Mouse (Mus musculus) neural tube, embryonic 15.5 days (tissue): Measurements from ENCODE around the gene Lcn5. TPM values are rescaled to one million over a fixed set of nuclear protein-coding genes. Genes with fewer than 3 reads are reported as not detected.

Source experiments
- ATAC-seq: fragments of 200-750 bp; cut with Nextera tagmentation; 2 replicates; pipeline ENCODE4 v1.8.0; 2017; ENCODE audit warnings: mild to moderate bottlenecking, moderate TSS enrichment, moderate library complexity; ENCODE audit not compliant: low FRiP score
- H3K27ac ChIP-seq: fragments of 300-500 bp; sonication (generic); replicated peaks from 2 replicates; pipeline ENCODE4 v1.5.1; 2015; ENCODE audit warnings: mild to moderate bottlenecking, inconsistent platforms
- H3K27me3 ChIP-seq: fragments of 300-500 bp; sonication (generic); replicated peaks from 2 replicates; pipeline ENCODE4 v1.6.1; 2015; ENCODE audit warnings: inconsistent platforms
- H3K36me3 ChIP-seq: fragments of 300-500 bp; sonication (generic); 2 replicates; pipeline ENCODE4 v1.6.1; 2015; ENCODE audit warnings: inconsistent platforms
- H3K4me1 ChIP-seq: fragments of 300-500 bp; sonication (generic); 2 replicates; pipeline ENCODE4 v1.6.1; 2015; ENCODE audit warnings: inconsistent platforms
- H3K4me2 ChIP-seq: fragments of 300-500 bp; sonication (generic); 2 replicates; pipeline ENCODE4 v1.6.1; 2015; ENCODE audit warnings: inconsistent platforms, mild to moderate bottlenecking, moderate library complexity
- H3K4me3 ChIP-seq: fragments of 300-500 bp; sonication (generic); replicated peaks from 2 replicates; pipeline ENCODE4 v1.5.1; 2015; ENCODE audit warnings: mild to moderate bottlenecking, inconsistent platforms
- H3K9ac ChIP-seq: fragments of 300-500 bp; sonication (generic); replicated peaks from 2 replicates; pipeline ENCODE4 v1.6.1; 2015; ENCODE audit warnings: mild to moderate bottlenecking, inconsistent platforms
- H3K9me3 ChIP-seq: fragments of 300-500 bp; sonication (generic); replicated peaks from 2 replicates; pipeline ENCODE4 v1.6.1; 2016; ENCODE audit warnings: inconsistent platforms
- WGBS: fragments of 180-500 bp; shearing (Covaris S2); methylation state at CpG from one replicate; pipeline ENCODE4 v1.1.7; 2015; ENCODE audit warnings: mixed read lengths; 5-methylcytosine and 5-hydroxymethylcytosine counted together
- polyA plus RNA-seq: library from polyadenylated mRNA; unstranded; fragments of >200 nt; fragmentation: Nextera tagmentation; extraction: Ambion mirVana; gene quantifications from 2 replicates; pipeline ENCODE4 v1.2.1, GENCODE M21; 2015

Lcn5 gene
- polyA plus RNA-seq, 1 experiment from 2014 or later, result not detected

GRCm38 (mm10) chr2:25639890-25640289 lies 17.9 kb upstream of the Lcn5 start:
- no peaks in the 10 kb centered on the region for H3K36me3 ChIP-seq
- 21% methylated on average over 6 of the region's 6 CpGs for WGBS
- ATAC-seq, result no peak
- H3K9ac ChIP-seq, result no peak overlapping the region
- no peaks in the 10 kb centered on the region for H3K9me3 ChIP-seq
- H3K4me3 ChIP-seq, result no peak overlapping the region
- H3K27ac ChIP-seq, result no peak overlapping the region
- H3K27me3 ChIP-seq, result no peaks in the 10 kb centered on the region
- H3K4me2 ChIP-seq, result no peak overlapping the region
- no peaks in the 10 kb centered on the region for H3K4me1 ChIP-seq

DNA sequence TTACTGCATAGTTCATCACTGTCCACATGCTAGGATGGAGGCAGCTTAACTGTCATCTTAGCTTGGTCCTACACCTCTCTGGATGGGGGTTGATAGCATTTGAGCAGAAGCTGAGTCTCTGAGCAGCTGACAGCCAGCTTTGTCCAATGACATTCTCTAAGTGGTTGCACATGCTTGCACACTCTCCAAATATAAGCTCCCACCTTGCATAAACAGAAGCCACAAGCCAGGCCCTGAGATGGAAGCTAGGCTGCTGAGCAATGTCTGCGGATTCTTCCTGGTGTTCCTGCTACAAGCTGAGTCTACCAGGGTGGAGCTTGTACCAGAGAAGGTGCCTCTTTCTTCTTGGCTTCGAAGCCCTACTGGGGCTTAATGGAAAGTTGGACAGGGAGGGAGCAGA lies 4.8 kb upstream of the Lcn5 start, which contains the start of gene Lcn8:
Gene Lcn8, plus strand, starts transcription at position 219 of the 400 bp plus-strand sequence.
- H3K9me3 ChIP-seq, result no peaks in the 10 kb centered on the region
- H3K27me3 ChIP-seq, result no peaks in the 10 kb centered on the region
- H3K36me3 ChIP-seq, result no peaks in the 10 kb centered on the region
- WGBS, result 89% methylated on average over 2 of the region's 2 CpGs
- H3K4me1 ChIP-seq, result no peaks in the 10 kb centered on the region
- no peak within 1 kb of the TSS for H3K27ac ChIP-seq
- no peak for ATAC-seq
- H3K9ac ChIP-seq, result no peak within 1 kb of the TSS
- H3K4me3 ChIP-seq, result no peak within 1 kb of the TSS
- no peak within 1 kb of the TSS for H3K4me2 ChIP-seq

- ATAC-seq, result no peak
- Histone ChIP-seq H3K4me2 (no peak overlapping the region), H3K9ac (no peak overlapping the region), H3K4me1 (no peaks in the 10 kb centered on the region), H3K36me3 (no peaks in the 10 kb centered on the region), H3K4me3 (no peak overlapping the region), H3K27me3 (no peaks in the 10 kb centered on the region), H3K9me3 (no peaks in the 10 kb centered on the region), H3K27ac (no peak overlapping the region)
- 65% methylated on average over 1 of the region's 1 CpGs for WGBS
Measured at GRCm38 (mm10) chr2:25654502-25654901, 3.2 kb upstream of the Lcn5 start.

GRCm38 (mm10) chr2:25656691-25657090 lies 1.1 kb upstream of the Lcn5 start:
- Histone ChIP-seq H3K4me1 (no peaks in the 10 kb centered on the region), H3K4me2 (no peak overlapping the region), H3K4me3 (no peak overlapping the region), H3K9me3 (no peaks in the 10 kb centered on the region), H3K27me3 (no peaks in the 10 kb centered on the region), H3K27ac (no peak overlapping the region), H3K9ac (no peak overlapping the region), H3K36me3 (no peaks in the 10 kb centered on the region)
- ATAC-seq, result no peak
- 87% methylated on average over 4 of the region's 4 CpGs for WGBS

GRCm38 (mm10) chr2:25657246-25657645 lies 506 bp upstream of the Lcn5 start:
- WGBS, result 87% methylated on average over 4 of the region's 4 CpGs
- no peak for ATAC-seq
- no peak overlapping the region for H3K27ac ChIP-seq

DNA sequence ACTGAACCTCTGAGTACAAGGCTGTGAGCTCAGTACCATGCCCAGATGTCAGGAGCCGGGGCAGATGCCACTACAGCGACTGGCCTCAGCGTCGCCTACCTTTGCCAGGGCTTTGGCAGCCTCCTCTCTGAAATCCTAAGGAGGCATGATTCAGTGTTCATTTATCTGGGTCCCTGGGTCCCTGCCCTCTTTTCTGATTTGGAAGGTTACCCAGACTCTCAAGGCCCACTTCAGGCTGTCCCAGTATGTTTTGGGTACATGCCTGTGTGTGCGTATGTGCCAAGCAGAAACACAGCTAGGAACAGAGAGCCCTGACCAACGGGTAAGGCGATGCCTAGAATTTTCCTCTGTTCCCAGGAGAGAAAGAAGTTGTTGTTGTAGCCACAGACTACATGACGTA lies 2.5 kb downstream of the Lcn5 start:
- H3K9me3 ChIP-seq, result no peaks in the 10 kb centered on the region
- H3K9ac ChIP-seq, result no peak overlapping the region
- H3K4me2 ChIP-seq, result no peak overlapping the region
- no peak for ATAC-seq
- no peak overlapping the region for H3K27ac ChIP-seq
- no peaks in the 10 kb centered on the region for H3K36me3 ChIP-seq
- H3K4me1 ChIP-seq, result no peaks in the 10 kb centered on the region
- no peak overlapping the region for H3K4me3 ChIP-seq
- H3K27me3 ChIP-seq, result no peaks in the 10 kb centered on the region
- 86% methylated on average over 8 of the region's 8 CpGs for WGBS

More at GRCm38 (mm10) chr2:25657246-25657645, 506 bp upstream of the Lcn5 start:
- Histone ChIP-seq H3K4me2 (no peak overlapping the region), H3K9ac (no peak overlapping the region), H3K9me3 (no peaks in the 10 kb centered on the region), H3K36me3 (no peaks in the 10 kb centered on the region), H3K27me3 (no peaks in the 10 kb centered on the region), H3K4me1 (no peaks in the 10 kb centered on the region), H3K4me3 (no peak overlapping the region)

DNA sequence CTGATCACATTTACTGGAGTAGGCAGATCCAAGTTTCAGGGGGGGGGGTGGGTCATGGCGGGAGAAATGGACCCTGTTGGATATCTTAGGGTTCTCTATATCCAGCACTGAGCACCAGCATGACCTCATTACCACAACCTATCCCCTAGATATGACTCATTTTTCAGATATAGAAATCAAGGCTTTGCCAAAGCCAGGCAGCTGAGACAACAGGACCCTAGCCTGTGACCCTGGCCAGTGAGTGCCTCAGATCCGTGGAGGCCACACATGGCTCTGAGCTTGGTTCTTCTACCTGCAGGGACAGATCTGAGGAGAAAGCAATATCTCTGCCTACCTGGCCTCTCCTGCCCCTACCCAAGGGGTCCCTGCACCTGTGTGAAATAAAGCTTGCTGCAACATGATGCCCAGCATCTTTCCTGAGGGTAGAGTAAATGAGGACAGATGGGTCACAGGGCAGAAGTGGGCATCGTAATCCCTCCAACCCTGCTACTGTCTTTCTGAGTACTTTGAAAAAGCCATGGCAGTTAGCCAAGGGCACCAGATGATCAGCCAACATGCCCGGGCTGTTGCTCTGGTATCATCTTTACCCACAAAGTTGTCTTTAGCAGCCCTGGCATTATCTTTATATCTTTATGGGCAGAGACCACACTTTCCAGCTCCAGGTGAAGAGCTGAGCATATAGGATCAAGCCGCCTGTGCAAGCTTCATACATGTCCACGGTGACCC lies 3.7 kb downstream of the Lcn5 start:
- Histone ChIP-seq H3K27ac (no peak overlapping the region), H3K4me3 (no peak overlapping the region), H3K36me3 (no peaks in the 10 kb centered on the region), H3K4me1 (no peaks in the 10 kb centered on the region), H3K4me2 (no peak overlapping the region), H3K9me3 (no peaks in the 10 kb centered on the region), H3K9ac (no peak overlapping the region), H3K27me3 (no peaks in the 10 kb centered on the region)
- ATAC-seq, result no peak
- 84% methylated on average over 6 of the region's 6 CpGs for WGBS

- H3K36me3 ChIP-seq, result no peaks in the 10 kb centered on the region
- no peak for ATAC-seq
- no peaks in the 10 kb centered on the region for H3K27me3 ChIP-seq
Measured at GRCm38 (mm10) chr2:25663511-25663910, 5.8 kb downstream of the Lcn5 start.

DNA sequence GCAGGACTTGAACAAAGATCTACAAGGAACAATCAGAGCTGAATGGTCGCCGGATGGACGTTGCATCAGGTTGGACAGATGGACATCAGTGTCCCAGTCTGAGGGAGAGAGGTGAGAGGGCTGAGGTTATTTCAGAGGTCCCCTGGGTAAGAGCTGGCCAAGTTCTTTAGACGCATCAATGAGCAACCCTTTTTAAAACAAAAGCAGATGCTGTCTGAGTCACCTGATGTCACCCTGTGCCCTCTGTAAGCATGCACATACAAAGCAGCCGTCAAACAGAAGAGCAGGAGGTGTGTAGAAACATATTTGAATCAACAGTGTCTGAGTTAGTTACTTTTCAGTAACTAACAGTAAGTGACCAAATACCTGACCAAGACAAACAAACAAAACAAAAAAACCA lies 6.4 kb downstream of the Lcn5 start:
- Histone ChIP-seq H3K27me3 (no peaks in the 10 kb centered on the region), H3K4me3 (no peak overlapping the region), H3K9me3 (no peaks in the 10 kb centered on the region), H3K27ac (no peak overlapping the region), H3K9ac (no peak overlapping the region), H3K4me1 (no peaks in the 10 kb centered on the region), H3K4me2 (no peak overlapping the region), H3K36me3 (no peaks in the 10 kb centered on the region)
- WGBS, result 90% methylated on average over 5 of the region's 5 CpGs
- ATAC-seq, result no peak

More at GRCm38 (mm10) chr2:25663511-25663910, 5.8 kb downstream of the Lcn5 start:
- Histone ChIP-seq H3K4me1 (no peaks in the 10 kb centered on the region), H3K27ac (no peak overlapping the region), H3K9ac (no peak overlapping the region), H3K9me3 (no peaks in the 10 kb centered on the region), H3K4me2 (no peak overlapping the region), H3K4me3 (no peak overlapping the region)
- 66% methylated on average over 1 of the region's 1 CpGs for WGBS

GRCm38 (mm10) chr2:25666516-25666915 lies 8.8 kb downstream of the Lcn5 start:
- H3K27me3 ChIP-seq, result no peaks in the 10 kb centered on the region

GRCm38 (mm10) chr2:25676486-25676885 lies 18.7 kb downstream of the Lcn5 start, which contains the start of gene Lcn6:
Gene Lcn6 (plus strand): TSS chr2:25676786.
- Histone ChIP-seq H3K9me3 (no peaks in the 10 kb centered on the region), H3K9ac (no peak within 1 kb of the TSS), H3K4me1 (no peaks in the 10 kb centered on the region), H3K27me3 (no peaks in the 10 kb centered on the region; the same call in 1 of the 2 replicates), H3K36me3 (no peaks in the 10 kb centered on the region), H3K4me2 (no peak within 1 kb of the TSS), H3K27ac (no peak within 1 kb of the TSS), H3K4me3 (no peak within 1 kb of the TSS)
- ATAC-seq, result no peak
- WGBS, result 96% methylated on average over 3 of the region's 3 CpGs

More at GRCm38 (mm10) chr2:25666516-25666915, 8.8 kb downstream of the Lcn5 start:
- Histone ChIP-seq H3K9ac (no peak overlapping the region), H3K9me3 (no peaks in the 10 kb centered on the region), H3K36me3 (no peaks in the 10 kb centered on the region), H3K4me1 (no peaks in the 10 kb centered on the region), H3K27ac (no peak overlapping the region), H3K4me3 (no peak overlapping the region), H3K4me2 (no peak overlapping the region)
- no peak for ATAC-seq
- WGBS, result 68% methylated on average over 1 of the region's 1 CpGs

- H3K4me1 ChIP-seq, result no peaks in the 10 kb centered on the region
- WGBS, result 84% methylated on average over 6 of the region's 6 CpGs
- no peaks in the 10 kb centered on the region for H3K9me3 ChIP-seq
- no peaks in the 10 kb centered on the region; the same call in 1 of the 2 replicates for H3K27me3 ChIP-seq
- no peak overlapping the region for H3K9ac ChIP-seq
- no peak for ATAC-seq
- no peak overlapping the region for H3K4me3 ChIP-seq
- H3K27ac ChIP-seq, result no peak overlapping the region
- H3K36me3 ChIP-seq, result no peaks in the 10 kb centered on the region
- no peak overlapping the region for H3K4me2 ChIP-seq
Measured at GRCm38 (mm10) chr2:25679559-25679958, 21.8 kb downstream of the Lcn5 start.
